Mouse (Mus musculus): ENCODE measurements at regions not wholly inside any gene's neighbourhood (a gene's known extent, or its start where the extent isn't known, plus 50 kb on each side); places are given as distances from the start of the nearest gene placed in this dataset.

DNA sequence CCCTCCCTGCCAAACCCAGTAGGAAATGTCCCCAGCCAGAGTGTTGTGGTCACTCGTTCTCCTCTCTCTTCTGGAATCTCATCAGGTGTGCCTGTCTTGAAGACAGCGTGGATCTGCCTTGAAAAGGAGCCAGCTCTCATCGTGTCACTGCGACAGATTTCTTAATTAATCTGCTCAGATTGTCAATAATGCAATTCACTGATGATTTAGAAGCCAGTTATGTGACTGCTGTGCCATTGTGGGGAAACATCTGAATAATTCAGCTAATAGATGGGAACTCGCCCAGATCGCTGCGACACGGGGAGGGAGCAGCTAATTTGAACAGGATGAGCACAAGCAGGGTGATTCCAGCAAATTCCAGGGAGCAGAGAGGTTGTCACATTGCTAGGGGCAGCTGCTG is 279.5 kb upstream of the Id2 start:
- ATAC-seq (replicated peaks; ENCODE audit: low FRiP score, poor library complexity, severe bottlenecking) = no peak

DNA sequence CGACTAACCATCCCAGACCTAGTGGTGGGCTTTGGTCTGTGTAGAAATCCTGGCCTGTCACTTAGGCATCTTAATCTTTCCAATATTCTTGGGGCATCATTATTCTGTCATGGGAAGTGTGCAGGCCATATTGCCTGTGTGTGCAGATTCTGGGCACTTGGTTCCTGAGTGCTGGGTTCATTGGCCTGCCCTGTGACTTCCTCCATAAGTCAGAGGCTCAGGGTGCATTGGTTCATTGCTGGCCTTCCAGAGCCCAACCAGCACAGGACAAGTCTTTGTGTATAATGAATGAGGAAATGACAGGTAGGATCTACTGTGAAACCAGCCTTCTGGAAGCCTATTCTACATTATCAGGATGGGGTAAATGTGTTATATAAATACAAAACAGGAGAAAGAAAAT is 270.6 kb upstream of the Id2 start:
- no peak for ATAC-seq (replicated peaks; ENCODE audit: low FRiP score, poor library complexity, severe bottlenecking)

DNA sequence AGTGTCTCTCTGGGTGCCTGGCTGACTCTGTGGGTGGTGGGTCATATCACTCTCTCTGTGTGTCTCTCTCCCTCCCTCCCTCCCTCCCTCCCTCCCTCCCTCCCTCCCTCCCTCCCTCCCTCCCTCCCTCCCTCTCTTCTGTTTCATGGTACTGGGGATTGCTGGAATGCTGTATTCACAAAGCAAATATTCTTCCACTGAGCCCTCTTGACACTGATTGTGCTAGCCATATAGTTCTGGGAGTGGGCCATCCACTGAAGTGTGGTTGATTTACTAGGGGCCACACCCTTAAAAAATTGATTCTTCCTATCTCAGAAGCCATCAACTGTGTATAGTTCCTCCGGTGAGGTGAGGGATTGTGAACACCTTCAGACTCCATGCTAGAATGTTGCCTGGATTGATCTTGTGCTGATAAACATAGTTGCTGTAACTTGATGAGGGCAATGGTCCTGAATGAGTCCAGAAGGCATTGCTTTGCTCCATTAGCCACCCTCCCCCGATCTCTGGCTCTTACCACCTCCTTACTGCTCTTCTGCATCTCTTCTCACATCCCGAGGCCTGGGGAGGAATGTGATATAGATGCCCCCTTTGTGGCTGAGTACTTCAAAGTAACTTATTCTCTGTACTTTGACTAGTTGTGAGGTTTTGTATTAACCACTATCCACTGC is 268.8 kb upstream of the Id2 start:
- no peak for ATAC-seq (replicated peaks; ENCODE audit: low FRiP score, poor library complexity, severe bottlenecking)

DNA sequence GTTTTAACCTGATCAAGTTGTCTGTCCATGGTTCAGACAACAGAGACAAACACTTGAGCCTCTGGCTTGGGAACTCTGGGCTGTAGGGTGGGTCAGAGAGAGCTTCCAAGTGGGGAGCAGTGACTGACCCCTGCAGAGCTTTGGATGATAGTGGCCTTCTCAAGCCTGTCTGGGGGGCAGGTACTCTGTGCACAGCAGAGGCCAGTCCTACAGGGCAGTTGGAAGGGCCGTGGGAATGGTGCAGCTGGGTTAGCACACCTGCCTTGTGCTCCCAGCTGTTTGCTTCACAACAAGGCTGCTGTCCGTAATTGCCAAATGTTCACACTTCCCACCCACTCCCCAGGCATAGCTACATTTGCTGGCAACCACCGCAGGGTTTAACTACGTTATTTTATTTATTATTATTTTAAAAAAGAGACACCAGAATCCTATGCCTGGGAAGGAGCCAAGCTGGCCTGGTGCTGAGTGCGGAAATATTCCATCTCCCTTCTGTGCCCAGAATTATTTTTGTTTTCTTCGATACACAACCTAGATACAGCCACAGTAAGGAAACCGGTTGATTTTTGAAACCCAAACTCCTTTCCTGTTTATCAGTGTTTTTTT is 268.1 kb upstream of the Id2 start:
- no peak for ATAC-seq (replicated peaks; ENCODE audit: low FRiP score, poor library complexity, severe bottlenecking)

DNA sequence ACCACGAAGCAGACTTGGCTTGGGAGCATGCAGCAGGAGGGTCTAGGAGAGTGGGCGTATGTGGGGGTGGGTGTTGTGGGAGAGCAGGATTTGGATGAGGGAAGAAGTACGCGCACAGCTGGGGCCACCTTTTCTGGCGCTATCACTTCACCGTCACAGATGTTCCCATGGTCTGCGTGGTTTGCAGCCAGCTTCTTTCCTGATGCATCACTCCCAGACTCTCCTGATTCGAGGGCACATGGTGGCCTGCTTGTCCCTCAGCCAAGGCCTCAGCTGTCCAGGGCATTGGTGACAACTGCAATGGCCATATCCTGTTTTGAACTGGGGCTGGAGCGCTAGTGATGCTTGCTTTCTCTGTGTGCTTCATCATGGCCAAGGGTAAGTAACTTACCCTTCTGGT is 266.9 kb upstream of the Id2 start:
- ATAC-seq (replicated peaks; ENCODE audit: low FRiP score, poor library complexity, severe bottlenecking) = no peak

DNA sequence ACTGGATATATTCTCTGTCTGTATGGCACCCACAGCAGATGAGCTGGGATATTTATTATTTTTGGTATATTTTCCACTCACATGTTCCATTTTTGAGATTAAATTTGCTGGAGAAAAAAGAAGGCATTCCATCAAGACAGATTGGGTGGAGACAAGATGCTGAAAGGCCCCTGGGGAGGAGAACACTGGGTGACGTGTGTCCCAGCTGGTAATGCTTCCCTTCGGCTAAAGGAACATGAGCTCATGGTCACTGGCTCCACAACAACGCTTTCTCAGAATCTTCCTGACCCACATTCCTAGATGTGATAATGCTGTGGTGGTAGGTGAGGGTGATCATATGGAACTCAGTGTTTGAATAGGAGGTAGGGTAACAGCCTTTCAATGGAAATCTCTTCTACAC is 266.4 kb upstream of the Id2 start:
- ATAC-seq (replicated peaks; ENCODE audit: low FRiP score, poor library complexity, severe bottlenecking) = no peak

DNA sequence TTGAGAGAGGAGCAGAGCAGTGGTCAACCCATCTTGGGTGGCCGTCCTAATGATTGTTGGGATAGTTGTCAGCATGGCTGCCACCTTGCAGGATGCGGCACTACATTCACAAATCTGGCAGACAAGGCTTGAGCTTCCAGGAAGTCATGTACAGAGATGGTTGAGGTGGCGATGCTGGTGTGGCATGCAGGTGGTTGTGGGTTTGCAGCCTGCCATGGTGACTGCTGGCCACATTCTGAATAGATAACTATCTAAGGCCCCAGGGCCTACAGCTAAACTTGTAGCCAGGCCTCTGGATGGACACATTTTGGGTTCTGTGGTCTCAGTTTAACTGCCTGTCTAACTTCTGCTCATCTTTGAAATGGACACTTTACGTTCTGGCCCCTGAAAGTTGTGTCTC is 265.8 kb upstream of the Id2 start:
- ATAC-seq (replicated peaks; ENCODE audit: low FRiP score, poor library complexity, severe bottlenecking) = no peak

DNA sequence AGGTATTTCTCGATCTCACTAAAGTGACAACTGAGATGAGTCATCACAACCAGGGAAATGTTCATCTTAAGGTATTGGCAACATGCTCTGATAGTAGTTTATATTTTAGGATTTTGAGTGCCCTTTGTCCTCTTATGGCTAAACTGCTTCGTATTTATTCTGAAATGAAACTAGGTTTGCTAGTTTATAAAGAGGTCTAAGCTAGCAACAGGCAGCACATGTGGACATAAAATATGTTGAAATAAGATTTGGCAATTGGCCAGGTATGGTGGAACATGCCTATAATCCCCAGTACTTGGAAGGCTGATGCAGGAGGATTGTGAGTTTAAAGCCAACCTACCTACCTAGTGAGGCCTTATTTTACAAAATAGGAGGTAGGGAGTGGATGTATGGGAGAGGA is 263.8 kb upstream of the Id2 start:
- ATAC-seq (replicated peaks; ENCODE audit: low FRiP score, poor library complexity, severe bottlenecking) = no peak

DNA sequence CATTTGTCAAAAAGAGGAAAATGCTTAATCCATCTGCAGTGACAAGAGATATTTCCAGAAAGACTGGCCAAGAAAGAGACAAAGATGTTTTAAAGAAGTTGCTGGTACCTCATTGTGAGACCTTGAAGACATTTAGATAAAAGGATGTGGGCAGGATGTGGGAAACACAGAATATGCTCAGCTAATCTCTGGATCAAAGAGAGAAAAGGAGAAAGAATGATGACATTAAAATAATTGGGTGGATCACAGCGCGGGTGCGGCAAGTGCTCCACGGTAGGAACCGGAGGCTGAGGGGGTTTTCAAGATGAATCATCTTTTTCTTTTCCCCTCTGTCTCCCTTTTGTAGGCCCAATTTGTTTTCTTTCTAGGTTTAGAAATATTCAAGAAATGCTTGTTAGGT is 263.0 kb upstream of the Id2 start:
- ATAC-seq (replicated peaks; ENCODE audit: low FRiP score, poor library complexity, severe bottlenecking) = no peak

DNA sequence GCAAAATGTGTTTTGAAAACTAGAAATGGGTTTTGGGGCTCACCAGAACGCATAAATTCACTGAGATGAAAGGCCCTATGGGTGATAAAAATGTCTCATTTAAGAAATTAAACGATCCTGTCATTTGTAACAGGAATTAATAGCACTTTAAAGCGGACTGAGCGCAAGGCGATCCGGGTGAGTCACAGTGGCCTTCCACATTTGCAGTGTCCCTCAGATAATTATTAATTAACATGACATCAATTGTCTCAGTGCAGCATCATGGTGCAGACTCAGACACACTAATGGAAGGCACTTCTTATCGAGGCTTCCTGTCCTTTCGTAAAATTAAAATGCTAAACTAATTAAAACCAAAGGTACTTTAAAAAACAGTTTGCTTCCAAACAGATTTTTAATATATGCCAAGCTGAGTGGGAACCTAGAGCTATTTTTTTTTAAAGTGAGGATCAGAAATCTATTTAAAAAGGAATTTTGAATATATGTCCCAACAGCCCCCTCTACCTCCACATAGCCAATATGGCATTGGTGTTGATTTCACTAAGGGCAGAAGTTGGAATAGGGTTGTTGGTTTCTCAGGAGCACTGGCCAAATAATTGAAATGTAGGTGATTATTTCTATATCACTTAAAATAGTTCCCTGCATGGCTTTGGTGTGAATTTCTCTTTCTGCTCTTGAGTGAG is 262.0 kb upstream of the Id2 start:
- ATAC-seq (replicated peaks; ENCODE audit: low FRiP score, poor library complexity, severe bottlenecking) = no peak

DNA sequence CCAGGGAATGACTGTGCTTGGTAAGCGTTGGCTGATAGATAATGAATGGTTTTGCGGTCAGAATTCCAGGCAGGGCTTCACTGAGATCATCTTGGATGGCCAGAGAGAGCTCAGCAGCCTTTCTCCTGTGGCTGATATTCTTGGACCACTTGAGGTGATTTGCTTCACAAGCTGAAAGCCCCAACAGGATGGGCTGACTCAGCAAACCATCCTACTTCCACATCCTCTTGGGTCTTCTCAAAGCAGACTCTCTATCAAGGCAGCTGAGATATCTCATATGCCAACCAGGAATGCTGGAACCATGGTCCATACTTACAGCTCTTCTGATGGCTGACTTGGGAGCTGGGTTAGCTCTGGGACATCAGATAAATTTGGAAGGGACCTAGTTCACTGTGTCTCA is 259.8 kb upstream of the Id2 start:
- ATAC-seq (replicated peaks; ENCODE audit: low FRiP score, poor library complexity, severe bottlenecking) = no peak

DNA sequence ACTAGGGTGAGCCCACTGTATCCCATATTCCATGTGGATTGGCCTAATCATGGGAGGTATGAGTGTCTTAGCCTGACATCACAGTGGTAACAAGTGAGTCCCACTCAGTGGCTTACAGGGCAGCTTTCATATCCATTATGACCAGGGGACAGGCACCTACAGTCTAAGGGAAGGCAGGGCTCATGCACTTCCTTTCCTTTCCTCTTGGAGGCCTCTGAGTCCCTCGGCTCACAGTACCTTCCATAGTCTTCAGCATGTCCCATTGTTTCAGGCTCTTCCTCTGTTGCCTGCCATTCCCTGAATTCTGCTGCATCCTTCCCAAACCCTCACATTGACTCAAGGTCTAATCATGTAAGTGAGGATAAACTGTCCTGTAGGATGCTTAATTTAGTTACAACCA is 258.3 kb upstream of the Id2 start:
- no peak for ATAC-seq (replicated peaks; ENCODE audit: low FRiP score, poor library complexity, severe bottlenecking)

DNA sequence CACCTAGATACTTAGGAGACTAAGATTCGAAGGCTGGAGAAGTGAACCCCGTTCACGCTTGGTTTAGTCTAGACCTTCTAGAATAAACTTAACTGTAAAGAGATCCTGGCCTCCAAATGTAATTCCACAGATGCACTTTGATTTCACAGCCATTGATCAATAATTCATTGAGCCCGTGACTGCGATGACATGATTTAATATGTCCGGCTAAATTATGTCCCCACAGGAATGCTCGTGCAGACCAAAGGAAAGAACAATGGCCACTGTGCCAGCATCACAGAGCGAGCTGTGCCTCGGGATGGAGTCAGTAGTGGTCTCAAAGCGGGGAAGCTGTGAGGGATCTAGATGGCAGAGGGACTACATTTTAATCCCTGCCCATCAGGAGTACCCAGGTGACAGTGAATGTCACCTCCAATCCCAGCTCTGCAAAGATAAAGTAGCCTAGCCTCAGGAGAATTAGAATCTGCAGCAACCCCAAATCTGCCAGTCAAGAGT is 256.5 kb upstream of the Id2 start:
- ATAC-seq (replicated peaks; ENCODE audit: low FRiP score, poor library complexity, severe bottlenecking) = no peak

DNA sequence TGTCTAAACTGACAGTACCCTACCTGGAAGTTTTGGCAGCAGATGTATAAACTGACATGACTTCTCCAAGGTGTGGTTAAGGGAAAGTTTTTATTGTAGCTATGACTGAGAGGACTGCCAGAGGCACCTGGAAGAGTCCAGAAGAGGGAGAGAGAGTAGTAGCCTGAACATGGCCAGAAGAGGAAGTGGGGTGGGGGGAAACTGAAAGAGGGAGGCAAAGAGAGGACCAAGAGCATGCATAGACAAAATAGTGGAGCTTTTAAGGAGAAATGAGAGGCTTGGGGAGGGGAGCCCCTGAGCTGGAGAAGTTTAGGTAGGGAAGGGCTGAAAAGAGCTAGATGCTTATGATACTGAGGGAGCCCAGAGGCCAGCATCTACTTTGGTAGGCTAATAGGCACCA is 255.2 kb upstream of the Id2 start:
- ATAC-seq (replicated peaks; ENCODE audit: low FRiP score, poor library complexity, severe bottlenecking) = no peak

DNA sequence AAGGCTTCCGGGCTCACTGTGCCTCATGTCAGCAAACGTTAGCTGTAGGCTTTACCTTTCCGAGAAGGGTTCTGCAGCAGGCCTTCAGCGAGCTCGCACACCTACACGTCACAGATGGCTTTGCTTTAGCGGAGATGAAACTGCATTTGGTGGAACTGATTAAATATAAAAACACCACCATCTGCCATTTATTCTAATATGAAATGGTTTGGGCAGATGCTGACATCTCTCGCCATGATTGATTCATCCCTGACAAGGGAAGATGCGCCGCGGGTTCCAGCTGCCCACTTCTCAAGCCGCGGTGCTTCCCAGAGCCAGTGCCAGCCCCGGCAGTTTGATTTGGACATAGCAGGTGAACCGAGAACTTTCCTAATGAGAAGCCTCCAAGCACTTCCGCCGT is 247.4 kb upstream of the Id2 start:
- no peak for ATAC-seq (replicated peaks; ENCODE audit: low FRiP score, poor library complexity, severe bottlenecking)

DNA sequence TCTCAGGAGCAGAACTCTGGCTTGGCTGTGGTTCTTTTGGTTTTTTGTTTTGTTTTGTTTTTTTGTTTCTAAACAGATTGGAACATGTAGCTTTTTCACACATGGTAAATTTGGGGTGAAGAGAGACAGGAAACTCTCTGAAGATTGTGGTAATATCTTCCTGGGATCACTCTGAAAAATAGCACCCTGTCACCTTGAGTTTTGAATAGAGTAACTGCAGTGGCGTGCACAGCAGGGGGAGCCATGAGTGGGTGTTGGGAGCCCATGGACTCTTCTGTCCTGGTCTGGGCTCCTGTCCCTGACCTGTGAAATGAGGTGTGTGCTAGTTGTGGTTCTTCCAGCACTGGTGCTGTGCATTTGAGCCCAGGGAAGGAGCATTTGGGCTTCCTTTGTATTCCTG is 241.8 kb upstream of the Id2 start:
- no peak for ATAC-seq (replicated peaks; ENCODE audit: low FRiP score, poor library complexity, severe bottlenecking)

DNA sequence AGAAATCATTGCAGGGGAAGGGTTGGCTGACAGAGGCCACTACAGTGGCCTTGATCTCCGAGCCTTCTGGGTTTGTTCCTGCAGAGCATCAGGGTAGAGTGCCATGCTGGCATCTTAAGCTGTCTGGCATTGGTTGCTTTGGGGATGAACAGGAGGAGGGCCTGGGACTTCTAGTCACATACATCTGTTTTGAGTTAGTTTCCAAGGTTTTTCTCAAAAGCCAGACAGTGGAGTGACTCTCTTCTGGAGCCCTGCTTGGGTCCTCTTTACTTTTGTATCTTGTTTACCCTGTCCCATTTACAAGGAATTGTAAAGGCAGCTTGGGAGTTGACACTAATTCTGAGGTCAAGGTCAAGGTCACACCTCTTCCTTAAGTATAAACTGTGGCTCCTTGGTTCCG is 239.0 kb upstream of the Id2 start:
- ATAC-seq (replicated peaks; ENCODE audit: low FRiP score, poor library complexity, severe bottlenecking) = no peak

DNA sequence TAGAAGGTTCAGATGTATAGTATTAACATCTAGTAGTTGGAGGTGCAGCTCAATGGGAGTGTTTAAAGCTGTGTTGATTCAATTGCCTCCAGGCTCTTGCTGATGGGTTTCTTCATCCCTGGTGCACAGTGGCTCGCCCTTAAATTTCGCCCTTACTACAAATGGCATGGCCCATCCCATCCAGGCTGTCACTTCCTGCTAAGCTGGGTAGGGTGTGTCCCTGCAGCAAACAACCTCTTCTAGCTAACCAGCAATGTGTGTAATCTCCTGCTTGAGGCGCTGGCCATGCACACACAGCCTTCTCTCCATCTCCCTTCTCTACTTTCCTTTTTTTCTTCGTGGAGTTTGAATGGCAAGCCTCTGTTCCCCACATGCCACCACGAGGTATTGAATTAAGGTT is 238.1 kb upstream of the Id2 start:
- ATAC-seq (replicated peaks; ENCODE audit: low FRiP score, poor library complexity, severe bottlenecking) = no peak

DNA sequence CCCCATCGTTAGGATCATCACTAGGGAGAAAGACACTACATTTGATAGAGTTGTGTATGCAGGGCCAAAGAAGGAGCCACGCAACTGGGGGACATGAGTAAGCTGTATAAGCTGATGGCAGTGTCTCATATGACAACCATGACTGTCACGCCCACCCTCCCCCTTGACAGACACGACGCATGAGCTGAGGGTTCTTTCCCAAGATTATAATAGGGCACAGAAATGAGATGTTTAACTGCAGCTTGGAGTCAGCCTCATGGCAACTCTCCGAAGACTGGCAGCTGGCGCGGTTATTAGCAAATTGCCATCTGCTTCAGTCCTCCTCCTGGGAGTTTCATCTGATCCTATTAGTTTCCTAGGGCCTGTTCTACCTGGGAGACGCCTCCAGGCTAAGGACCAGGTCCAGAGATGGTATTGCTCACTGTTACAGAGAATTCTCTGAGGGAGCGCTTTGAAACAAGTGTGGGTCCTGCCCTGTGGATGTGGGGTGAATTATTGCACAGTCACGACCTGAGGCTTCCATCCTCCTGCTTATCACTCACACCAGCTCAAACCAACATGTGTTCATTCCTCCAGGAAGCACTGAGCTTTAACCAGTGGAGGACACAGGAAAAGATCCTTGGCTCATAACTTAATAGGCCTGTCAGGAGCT is 235.6 kb upstream of the Id2 start:
- ATAC-seq (replicated peaks; ENCODE audit: low FRiP score, poor library complexity, severe bottlenecking) = no peak

DNA sequence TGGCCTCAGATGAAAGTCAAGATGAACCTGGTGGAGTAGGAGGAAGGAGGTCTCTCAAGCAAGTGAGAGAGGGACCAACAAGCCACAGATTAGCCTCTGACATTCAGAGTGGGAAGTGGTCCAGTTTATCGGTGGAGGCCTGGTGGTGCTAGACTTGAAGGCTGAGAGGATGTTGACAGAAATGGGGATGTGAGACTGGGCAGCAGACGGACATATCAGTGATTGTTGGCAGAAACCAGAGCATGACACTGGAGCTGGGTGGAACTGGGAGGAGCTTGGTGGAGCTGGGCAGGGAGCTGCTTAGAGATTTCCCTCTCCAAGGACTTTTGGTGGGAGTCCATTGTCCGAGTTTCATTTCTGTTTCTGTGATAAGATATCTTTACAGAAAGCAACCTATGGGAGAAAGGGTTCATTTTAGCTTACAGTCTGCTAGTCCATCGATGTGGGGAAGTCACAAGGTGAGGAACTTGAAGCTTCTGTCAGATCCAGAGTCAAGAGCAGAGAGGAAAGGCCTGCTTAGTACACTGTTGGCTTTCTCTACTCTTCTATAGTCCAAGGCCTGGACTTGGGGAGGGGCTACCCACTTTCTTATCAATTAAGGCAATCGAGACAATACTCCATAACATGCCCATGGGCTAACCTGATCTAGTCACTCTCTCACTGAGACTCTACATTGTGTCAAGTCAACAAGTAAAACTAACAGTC is 233.2 kb upstream of the Id2 start:
- no peak for ATAC-seq (replicated peaks; ENCODE audit: low FRiP score, poor library complexity, severe bottlenecking)

Data from erythroid progenitor cell, adult 5-6 weeks (primary cell).